Mouse (Mus musculus) testis, adult 2 months (tissue): ENCODE measurements around the gene Efnb2.

Experiments
- CTCF ChIP-seq: fragments of 200-500 bp; IDR thresholded peaks from 2 replicates; pipeline ENCODE4 v1.5.1; 2012; ENCODE audit warnings: low read depth, mild to moderate bottlenecking, inconsistent platforms, low read length, moderate library complexity; ENCODE audit not compliant: control insufficient read depth, insufficient read depth, insufficient replicate concordance
- POLR2A ChIP-seq: fragments of 200-500 bp; IDR thresholded peaks from 2 replicates; pipeline ENCODE4 v1.6.1; 2012; ENCODE audit warnings: low read depth, mild to moderate bottlenecking, inconsistent platforms, low read length, moderate library complexity; ENCODE audit not compliant: control insufficient read depth

GRCm38 (mm10) chr8:8656578-8657441, 4.2 kb downstream of the Efnb2 start:
- TF ChIP-seq CTCF (no peak), POLR2A (no peak)
